Mouse (Mus musculus): ENCODE measurements around the gene Gfer.

The Gfer gene

DNA sequence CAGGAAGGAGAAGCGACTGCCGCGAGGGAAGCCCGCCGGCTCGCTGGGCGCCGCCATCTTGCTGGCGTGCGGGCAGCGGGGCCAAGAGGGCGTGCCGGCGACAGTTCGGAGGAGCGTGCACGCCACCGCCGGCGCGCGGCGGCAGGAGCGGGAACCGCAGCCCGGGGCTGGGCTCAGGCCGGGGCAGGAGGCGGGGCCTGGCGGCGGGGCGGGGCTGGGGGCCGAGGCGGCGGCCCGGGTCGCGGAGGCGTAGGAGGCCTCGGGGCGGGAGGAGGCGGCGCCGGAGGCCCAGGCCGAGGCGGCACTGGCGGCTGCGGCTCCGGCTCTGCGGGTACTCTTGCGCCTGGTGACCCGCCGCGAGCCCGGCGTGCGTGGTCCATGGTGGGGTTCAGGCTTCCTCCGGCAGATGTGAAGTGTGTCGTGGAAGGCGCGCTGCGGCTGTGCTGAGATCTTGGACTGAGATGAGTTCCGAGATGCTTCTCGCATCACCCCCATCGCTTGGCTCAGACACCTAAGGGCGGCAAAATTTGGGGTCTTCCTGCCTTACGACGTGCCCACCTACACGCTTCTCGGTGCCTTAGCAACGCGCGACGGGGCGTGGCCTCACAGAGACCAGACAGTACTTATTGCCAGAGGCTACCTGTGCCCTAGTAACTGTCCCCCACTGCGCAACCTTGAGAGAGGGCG lies at the start of gene Gfer, which contains the start of gene Noxo1:
Gene Gfer (minus strand): TSS at position 146 of the 687 bp plus-strand sequence.
Gene Noxo1 (plus strand): TSS at position 224 of the 687 bp plus-strand sequence.
- peak; percentile 77 to 84 for DNase-seq (ENCODE audit: low spot score in 2 of 2)

DNA sequence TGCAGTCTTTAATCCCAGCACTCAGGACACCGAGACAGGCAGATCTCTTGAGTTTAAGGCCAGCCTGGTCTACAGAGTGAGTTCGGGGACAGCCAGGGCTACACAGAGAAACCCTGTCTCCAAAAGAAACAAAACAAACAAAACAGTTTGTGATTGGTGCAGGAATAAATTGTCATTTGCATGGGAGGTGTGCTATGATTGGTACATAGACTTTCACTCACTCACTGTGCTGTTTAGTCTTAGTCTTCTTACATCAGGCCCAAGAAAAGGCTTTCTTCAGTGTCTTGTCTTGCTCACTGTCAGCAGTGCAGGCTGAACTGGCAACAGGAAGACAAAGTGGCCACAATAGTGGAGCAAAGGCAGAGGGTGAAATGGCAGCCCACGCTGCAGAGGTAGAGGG lies 48.4 kb upstream of the Gfer start:
- no peak for DNase-seq (ENCODE audit: low spot score in 2 of 2)

DNA sequence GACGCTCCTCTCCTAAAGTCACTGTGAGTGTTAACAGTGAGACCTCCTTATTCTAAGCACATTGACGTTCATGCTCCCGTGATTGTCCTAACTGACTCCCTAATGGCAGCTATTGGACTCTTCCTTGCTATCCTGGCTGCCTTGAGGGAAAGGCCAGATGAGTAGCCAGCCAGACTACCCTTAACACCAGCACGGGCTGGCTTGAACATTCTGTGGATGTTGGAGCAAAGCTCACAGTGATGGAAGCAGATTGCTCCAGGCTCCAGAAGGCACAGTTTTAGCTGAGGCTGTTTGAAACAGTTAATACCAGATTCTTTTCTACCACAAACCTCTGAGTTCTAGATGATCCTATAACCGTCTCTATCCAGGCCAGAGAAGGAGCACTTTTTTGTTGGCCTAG lies 47.9 kb upstream of the Gfer start:
- DNase-seq (ENCODE audit: low spot score in 2 of 2) = no peak

DNA sequence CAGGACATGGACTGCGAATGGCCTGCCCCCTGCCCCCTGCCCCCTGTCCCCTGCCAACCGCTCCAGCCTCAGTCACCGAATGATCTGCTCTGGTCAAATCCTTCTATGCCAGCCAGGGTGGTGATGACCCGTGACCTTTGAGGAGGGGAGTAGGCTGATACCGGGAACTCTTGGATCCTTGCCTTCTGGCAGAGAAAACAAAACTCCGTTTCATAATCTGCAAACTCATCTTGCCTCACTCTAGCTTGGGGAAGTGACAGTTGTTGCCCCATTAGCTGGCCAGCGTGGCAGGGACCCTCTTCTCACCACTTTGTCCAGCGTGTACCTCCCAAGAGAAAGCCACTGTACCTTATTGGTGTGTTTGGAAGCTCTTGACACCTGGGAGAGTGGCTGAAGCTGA lies 46.4 kb upstream of the Gfer start:
- no peak for DNase-seq (ENCODE audit: low spot score in 2 of 2)

DNA sequence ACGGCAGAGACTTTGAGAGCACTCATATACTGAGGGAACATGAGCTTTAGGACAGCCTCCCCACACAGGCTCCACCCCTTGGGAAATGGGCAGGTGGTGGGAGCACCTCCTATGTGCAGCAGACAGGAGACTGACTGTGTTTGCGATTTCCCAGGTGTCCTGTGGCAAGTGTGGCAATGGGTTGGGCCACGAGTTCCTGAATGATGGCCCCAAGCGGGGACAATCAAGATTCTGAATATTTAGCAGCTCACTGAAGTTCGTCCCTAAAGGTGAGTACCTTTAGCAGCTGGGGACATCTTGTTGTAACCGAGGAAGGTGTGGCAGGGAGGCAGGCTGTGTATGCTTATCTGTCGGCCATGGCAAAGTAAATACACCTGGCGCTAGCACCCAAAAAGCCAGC lies 44.0 kb upstream of the Gfer start:
- no peak for DNase-seq (ENCODE audit: low spot score in 2 of 2)

DNA sequence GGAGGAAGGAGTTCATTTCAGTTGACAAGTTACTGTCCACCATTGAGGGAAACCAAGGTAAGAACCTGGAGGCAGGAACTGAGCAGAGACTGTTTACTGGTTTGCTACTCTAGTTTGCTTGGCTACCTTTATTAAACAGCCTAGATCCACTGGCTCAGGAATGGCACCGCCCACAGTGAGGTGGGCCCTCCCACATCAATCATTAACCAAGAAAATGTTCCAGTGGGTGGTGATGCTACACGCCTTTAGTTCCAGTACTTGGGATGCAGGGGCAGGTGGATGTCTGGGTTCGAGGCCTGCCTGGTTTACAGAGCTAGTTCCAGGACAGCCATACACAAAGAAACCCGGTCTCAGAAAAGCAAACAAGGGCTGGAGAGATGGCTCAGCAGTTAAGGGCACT lies 42.3 kb upstream of the Gfer start:
- no peak for DNase-seq (ENCODE audit: low spot score in 2 of 2)

DNA sequence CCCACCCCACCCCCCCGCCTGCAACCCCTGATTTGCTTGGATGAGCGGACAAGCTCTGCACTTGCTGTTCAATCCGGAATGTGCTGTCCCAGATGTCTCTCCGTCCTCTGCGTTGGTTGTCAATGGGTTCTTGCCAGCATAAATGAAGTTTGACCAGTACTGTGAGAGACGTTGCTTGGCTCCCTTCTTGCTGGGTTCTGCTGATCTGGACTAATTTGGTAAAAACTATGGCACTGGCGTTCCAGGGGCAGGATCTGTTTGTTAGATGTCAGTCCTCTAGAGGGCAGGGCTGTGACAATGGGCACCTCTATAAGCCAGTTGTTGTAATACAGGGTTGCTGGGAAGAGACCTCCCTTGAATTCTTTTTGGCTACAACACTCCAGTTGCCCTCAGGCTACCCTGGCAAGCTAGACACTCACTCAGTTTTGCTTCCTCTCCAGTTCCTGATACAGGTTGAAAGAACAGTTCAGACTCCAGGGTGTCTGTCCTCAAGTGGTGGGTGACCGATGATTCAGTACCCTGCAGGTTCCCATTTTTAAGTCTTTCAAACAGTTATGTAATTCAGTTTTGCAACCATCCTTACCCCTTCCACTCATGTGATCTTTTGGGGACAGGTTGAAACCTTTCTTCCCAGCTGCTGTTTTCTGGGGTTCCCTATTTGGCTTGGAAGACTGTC lies 41.3 kb upstream of the Gfer start:
- no peak for DNase-seq (ENCODE audit: low spot score in 2 of 2)

DNA sequence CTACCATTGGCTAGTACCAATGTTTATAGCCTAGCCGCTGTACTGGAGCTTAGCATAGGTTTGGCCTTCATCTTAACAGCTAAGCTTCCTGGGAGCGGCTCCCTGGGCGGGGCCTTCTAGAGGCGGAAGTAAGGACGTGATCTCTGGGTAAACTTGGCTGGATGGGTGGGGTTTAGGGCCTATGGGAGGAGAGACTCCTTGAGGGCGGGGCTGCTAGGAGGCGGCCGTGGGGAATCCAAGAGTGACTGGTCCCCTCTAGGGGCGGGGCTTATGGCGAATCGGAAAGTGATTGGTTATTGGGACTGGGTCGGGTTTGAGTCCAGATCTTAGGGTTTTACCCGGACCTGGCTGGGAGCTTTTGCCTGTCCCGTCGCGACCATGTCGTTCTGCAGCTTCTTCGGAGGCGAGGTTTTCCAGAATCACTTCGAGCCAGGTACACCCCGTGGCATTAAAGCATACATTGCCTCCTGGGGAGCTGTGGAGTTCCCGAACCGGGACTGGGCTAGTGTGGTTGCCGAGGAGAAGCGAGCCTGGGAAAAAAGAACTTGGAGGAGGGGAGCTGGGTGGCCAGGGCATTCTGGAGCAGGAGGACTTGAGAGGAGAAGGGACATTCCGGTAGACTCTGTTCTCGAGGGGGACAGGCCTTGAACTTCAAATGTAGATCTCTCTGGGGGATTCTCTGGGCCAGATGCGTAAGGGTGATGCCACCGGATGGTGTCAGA lies 40.5 kb upstream of the Gfer start, which contains the start of gene Msrb1:
Gene Msrb1 (plus strand): TSS at position 313 of the 722 bp plus-strand sequence.
- peak; percentile 91 to 92 for DNase-seq (ENCODE audit: low spot score in 2 of 2)

DNA sequence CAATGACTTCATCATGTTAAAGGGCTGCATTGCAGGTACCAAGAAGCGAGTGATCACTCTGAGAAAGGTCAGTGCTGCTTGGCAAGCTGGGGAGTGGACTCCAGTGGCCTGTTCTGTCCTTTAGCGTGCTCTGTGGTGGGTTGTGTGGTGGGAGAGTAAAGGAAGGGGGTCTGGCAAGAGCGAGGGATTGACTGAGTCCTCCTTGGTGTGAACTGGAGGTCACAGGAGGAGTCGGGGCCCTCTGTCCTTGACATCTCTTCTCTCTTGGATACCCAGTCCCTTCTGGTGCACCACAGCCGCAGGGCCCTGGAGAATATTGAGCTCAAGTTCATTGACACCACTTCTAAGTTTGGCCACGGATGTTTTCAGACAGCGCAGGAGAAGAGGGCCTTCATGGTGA lies 39.5 kb upstream of the Gfer start:
- DNase-seq (ENCODE audit: low spot score in 2 of 2) = no peak

DNA sequence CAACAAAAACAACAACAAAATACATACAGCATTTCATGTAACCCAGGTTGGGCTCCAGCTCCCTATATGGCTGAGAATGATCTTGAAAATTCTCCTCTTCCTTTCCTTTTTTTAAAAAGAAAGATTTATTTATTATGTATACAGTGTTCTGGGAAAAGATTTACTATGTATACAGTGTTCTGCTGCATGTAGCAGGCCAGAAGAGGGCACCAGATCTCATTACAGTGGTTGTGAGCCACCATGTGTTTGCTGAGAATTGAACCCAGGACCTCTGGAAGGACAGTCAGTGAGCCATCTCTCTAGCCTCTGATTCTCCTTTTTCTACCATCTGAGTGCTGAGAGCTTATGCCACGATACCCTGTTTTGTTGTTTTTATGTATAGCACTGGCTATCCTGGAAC lies 38.6 kb upstream of the Gfer start:
- no peak for DNase-seq (ENCODE audit: low spot score in 2 of 2)

DNA sequence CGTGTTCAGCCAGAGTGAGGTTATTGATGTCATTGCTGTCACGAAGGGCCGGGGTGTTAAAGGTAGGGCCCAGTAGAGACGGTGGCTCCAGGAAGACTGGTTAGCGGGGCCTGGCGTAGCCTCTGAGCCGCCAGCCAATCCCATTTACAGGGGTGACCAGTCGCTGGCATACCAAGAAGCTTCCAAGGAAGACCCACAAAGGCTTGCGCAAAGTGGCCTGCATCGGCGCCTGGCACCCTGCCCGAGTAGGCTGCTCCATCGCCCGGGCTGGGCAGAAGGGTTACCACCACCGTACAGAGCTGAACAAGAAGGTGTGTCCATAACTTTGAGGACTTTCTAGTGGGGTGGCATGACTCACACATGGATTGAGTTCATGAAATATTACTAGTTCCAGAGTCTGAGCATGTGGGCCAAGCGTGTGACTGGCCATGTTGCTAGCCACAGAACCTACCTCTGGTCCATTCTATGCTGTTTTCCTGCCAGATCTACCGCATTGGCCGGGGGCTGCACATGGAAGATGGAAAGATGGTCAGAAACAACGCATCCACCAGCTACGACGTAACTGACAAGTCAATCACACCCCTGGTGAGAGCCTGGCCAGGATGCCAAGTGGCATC lies 37.6 kb upstream of the Gfer start:
- DNase-seq (ENCODE audit: low spot score in 2 of 2) = no peak

DNA sequence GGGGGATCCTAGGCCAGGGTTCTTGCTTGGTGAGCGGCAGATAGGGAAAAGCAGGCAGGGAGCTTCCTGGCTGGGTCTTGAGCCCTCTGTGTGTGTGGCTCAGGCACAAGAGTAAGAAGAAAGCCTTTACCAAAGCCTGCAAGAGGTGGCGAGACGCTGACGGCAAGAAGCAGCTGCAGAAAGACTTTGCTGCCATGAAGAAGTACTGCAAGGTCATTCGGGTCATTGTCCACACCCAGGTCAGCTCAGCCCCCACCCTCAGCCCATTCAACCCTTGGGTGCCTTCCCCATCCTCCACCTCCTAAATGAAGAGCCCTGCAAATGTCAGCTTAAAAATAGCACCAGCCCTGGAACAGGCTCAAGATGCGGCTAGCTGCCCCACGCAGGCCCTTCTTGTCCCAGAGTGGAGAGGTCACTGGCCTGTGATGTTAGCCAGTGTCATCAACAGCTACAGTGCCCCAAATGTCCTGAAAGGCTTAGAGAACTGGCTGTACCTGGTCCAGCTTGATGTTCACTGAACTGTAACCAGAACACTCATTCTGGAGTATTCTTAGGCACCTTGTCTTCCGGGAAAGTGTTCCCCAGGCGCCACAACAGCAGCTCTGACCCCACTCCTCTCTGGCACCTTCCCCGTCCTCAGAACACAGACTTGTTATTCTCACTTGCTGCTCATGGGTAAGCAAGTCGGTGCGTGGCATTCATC lies 36.4 kb upstream of the Gfer start:
- DNase-seq (ENCODE audit: low spot score in 2 of 2) = no peak

DNA sequence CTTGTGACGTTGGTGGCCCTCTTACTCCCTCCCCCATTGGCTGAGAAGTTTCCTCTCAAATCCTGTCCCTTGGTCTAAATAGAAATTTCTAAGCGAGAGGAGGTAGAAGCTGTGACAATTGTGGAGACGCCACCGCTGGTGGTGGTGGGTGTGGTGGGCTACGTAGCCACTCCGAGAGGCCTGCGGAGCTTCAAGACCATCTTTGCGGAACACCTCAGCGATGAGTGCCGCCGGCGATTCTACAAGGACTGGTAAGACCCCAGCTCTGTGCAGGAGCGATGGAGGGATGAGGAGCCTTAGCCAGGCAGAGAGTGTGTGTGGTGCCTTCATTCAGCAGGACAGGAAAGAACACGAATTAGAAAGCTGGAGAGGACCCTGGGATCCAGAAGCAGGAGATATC lies 34.8 kb upstream of the Gfer start:
- no peak for DNase-seq (ENCODE audit: low spot score in 2 of 2)

DNA sequence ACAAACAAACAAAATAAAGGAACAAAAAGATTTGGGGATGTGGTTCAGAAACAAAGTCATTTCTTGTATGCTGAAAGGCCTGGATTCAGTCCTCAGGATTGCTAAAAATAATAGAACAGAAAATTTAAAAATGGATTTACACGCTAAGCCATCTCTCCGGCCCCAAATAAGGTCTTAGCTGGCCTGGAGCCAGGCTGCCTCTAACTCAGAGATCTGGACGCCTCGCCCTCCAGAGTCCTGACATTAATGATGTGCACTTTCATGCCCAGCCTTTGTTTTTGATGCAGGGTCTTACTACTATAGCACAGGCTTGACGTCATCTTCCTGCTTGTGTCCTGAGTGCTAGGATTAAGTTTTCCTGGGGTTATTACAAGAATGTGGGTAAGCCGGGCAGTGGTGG lies 33.1 kb upstream of the Gfer start:
- DNase-seq (ENCODE audit: low spot score in 2 of 2) = no peak

DNA sequence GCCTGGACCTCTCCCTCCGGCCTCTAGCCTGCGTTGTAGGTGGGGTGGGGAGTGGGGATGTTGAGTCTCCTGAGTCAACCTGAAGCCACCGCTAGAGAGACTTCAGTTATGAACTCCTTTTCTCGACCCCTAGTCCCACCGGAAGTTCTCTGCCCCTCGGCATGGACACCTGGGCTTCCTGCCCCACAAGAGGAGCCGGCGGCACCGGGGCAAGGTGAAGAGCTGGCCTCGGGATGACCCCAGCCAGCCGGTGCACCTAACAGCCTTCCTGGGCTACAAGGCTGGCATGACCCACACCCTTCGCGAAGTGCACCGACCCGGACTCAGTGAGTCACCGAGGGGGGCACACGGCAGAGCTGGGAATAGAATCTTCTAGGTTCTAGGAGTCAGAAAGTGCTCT lies 32.2 kb upstream of the Gfer start:
- DNase-seq (ENCODE audit: low spot score in 2 of 2) = no peak

DNA sequence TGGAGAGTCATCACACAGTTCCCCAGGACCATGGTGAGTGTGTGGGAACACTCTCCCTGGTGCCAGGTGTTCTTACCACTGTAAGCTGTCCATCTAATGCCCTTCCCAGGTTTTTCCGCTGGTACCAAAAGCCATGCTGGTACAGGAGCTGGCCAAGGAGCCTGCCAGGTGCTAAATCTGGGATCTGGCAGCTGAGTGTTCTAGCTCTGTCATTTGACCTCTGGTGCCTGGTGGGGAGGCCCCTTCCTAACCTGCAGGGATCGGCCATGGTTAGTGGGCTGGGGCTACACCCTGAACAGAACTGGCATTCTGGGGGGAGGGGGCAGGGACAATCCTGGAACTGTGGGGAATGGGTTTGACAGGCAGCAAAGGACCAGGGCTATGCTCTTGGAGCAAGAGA lies 31.7 kb upstream of the Gfer start, which contains the start of gene Rpl3l:
Gene Rpl3l (plus strand): TSS at position 203 of the 400 bp plus-strand sequence.
- no peak for DNase-seq (ENCODE audit: low spot score in 2 of 2)

DNA sequence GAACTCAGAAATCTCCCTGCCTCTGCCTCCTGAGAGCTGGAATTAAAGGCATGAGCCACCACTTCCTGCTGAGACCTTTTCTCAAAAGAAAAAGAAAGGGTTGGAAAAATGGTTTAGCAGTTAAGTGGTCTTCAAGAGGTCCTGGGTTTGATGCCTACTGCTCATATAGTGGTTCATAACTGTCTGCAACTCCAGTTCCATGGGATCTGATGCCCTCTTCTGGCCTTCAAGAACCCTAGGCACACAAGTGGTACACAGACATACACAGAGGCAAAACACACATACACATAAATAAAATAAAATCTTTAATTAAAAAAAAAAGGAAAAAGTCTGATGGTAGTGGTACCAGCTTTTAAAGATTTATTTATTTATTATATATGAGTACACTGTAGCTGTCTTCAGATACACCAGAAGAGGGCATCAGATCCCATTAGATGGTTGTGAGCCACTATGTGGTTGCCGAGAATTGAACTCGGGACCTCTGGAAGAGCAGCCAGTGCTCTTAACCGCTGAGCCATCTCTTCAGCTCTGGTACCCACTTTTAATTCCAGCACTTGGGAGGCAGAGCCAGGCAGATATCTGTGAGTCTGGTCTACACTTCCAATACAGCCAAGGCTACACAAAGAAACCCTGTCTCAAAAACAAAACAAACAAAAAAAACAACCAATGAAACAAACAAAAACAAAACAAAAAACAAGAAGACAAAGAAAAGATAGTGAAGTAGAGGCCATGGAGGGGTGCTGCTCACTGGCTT lies 29.9 kb upstream of the Gfer start:
- DNase-seq (ENCODE audit: low spot score in 2 of 2) = no peak

DNA sequence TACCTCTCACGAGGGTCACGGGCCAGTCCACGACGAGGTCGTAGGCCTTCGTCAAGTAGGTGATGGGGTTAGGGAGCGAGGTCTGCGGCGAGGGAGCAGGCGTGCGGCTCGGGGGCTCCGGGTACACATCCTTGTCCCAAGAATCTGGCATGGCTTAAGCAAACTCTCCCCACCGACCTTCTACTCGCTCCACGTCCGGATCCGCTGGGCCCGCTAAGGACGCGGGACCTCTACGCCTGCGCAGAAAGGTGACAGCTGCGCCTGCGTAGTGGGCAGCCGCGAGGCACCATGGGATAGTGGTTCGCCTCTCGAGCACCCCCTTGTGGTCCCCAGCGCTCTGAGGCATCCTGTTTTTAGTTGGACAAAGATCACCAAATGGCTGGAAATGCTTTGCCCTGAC lies 28.2 kb upstream of the Gfer start, which contains the start of gene Ndufb10:
Gene Ndufb10 (minus strand): TSS at position 295 of the 400 bp plus-strand sequence.
- DNase-seq (ENCODE audit: low spot score in 2 of 2) = peak; percentile 94 to 98

DNA sequence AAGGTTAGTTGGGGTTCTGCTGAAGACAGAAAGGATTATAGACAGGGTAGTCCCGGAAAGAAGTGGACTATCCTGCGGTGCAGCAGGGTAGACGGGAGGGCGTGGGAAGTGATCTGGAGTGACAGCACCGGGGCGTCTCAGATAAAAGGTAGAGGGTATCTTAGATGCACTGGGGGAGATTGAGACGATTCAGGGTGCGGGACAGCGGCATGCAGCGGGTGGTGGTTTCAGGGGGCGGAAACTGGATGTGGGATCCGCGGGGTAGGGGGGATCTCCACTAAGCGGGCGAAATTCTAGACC lies 27.9 kb upstream of the Gfer start:
- no peak for DNase-seq (ENCODE audit: low spot score in 2 of 2)

DNA sequence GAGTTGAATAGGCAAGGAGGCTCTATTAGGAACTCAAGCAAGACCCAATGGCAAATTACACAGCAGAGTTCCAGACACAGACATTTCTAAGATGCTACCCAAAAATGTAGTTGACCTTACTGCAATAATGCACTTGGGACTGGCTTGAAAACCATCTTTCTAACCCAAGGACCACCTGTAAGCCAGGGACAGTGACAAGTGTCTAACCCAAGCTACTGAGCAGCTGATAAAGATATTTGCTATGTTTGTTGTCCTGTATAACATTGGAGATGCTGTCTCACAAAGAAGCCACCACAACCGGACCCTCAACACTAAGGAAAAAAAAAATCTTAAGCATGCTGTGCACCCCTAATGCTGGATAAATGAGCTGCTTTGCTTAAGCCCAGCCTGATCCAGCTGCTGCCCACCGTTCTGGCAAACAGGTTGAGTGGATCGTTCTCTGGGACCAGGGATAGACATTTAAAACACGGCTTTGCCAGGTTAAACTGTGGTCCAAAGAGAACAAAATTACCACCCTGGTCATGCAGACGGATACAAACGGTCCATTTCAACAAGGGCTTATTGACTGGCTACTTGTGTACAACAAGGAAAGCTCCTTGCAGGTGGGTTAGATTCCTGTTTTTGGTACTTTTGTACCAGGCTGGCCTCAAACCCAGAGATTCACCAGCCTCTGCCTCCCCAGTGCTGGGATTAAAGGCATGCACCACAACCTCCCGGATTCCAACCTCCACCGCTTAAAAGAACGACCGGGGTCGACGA lies 27.3 kb upstream of the Gfer start:
- no peak for DNase-seq (ENCODE audit: low spot score in 2 of 2)

Data from spleen, postnatal 14 days (tissue).